Mouse (Mus musculus) G1E-ER4 (cell line): Measurements from ENCODE around the gene Med15. TPM values are rescaled to one million over a fixed set of nuclear protein-coding genes. Genes with fewer than 3 reads are reported as not detected.
A peak's percentile ranks its signal among the peaks of the same experiment; 100 is the strongest.

Source experiments
- GATA1 ChIP-seq: IDR thresholded peaks from one replicate; pipeline ENCODE4 v1.8.0; 2012; ENCODE audit warnings: low read length, inconsistent platforms
- polyA plus RNA-seq: library from polyadenylated mRNA; stranded (reverse); fragments of >175 nt; gene quantifications from 2 replicates; pipeline ENCODE4 v1.2.3, GENCODE M21; 2012

Gene Med15
- polyA plus RNA-seq, 1 experiment: 176 TPM

DNA sequence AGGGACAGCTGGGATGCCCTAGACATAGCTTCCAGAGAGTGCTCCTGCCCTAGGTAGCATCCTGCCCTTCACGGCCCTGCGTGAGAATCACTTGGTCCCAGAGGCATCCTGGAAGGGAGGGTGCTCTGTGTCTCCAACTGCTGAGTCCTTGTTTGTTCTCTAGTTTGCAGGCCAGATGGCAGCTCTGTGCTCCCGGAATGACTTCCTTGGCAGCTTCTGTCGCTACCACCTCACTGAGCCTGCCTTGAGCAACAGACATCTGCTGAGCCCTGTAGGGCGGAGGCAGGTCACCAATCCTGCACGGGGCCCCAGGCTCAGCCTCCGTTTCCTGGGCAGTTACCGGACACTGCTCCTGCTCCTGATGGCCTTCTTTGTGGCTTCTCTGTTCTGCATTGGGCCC, 90.4 kb downstream of the Med15 start:
- no peak for TF ChIP-seq GATA1

DNA sequence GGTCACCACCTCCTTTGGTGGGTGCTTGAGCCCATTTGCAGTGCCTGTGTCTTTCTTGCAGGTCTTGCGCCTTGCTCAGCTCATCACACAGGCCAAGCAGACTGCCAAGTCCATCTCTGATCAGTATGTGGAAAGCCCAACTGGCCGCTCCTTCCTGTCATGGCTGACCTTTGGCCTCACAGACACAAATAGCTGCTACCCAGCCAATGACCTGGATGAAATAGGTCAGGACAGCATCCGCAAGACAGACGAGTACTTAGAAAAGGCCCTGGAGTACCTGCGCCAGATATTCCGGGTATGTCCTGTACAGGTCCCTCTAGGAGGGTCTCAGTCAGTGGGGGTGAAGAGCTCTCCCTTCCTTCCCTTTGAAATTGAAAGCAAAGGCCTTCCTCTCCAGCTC, 91.4 kb downstream of the Med15 start:
- no peak for TF ChIP-seq GATA1

GRCm38 (mm10) chr16:17640706-17641105, 92.0 kb downstream of the Med15 start:
- no peak for TF ChIP-seq GATA1

- no peak for TF ChIP-seq GATA1
Observed at GRCm38 (mm10) chr16:17639951-17640350, 92.7 kb downstream of the Med15 start.

- TF ChIP-seq GATA1: no peak
Observed at GRCm38 (mm10) chr16:17639081-17639480, 93.6 kb downstream of the Med15 start.

DNA sequence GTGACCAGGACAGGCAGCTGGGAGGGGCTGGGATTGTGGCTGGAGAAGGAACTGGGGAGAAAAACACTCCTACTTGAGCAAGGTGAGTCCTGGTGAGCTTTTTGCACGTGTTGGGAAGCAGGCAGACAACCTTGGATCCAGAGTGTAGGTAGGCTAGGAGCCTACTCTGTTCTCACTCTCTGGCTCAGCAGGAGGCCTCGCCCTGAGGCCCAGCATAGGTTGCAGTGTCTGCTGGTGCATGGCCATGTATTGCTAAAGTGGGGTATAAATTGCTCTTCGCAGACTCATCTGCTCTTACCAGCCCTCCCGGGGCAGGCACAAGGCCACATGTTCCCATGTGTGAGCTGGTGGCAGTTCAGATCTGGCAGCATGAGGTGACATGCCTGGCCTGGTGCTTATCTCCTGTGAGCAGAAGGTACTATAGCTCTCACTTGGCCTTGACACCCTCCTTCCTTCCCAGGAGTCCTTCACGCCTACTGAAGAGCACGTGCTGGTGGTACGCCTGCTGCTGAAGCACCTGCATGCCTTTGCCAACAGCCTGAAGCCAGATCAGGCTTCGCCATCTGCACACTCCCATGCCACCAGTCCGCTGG, 94.6 kb downstream of the Med15 start:
- peak; percentile 36 for TF ChIP-seq GATA1

DNA sequence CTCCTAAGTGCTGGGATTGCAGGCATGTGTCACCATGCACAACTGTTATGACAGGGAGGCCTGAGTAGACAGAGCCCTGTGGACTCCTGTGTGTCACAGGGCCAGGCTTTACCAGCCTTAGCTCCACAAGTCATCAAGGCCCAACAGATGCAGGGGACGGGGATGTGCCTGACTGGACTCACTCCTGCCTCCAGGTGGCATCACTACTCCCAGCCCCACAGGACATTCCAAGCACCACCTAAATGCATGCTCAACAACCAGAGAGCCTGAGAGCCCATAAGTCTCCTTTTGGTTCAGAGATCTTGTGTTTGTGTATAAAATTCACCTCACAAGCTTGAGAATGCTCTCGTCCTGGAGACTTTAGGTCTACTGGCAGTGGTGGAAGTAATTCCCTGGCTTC, 95.1 kb downstream of the Med15 start:
- no peak for TF ChIP-seq GATA1

DNA sequence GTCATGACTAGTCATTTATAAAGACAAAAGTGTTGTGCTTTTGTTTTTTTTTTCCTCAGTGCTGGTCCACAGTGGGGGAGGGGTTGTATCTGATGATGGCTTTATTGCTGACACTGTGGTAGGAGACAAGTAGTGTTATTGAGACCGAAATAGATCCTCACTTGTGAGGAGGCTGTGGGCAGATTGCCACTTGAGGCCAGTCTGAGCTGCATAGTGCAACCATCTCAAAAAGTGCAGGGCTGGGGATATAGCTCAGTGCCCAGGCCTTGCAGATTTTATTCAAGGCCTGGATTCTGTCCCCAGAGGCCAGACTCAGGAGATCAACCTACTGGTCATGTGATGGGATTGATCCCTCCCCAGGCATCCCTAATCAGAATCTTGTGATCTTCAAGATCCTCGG, 95.8 kb downstream of the Med15 start:
- TF ChIP-seq GATA1: no peak

DNA sequence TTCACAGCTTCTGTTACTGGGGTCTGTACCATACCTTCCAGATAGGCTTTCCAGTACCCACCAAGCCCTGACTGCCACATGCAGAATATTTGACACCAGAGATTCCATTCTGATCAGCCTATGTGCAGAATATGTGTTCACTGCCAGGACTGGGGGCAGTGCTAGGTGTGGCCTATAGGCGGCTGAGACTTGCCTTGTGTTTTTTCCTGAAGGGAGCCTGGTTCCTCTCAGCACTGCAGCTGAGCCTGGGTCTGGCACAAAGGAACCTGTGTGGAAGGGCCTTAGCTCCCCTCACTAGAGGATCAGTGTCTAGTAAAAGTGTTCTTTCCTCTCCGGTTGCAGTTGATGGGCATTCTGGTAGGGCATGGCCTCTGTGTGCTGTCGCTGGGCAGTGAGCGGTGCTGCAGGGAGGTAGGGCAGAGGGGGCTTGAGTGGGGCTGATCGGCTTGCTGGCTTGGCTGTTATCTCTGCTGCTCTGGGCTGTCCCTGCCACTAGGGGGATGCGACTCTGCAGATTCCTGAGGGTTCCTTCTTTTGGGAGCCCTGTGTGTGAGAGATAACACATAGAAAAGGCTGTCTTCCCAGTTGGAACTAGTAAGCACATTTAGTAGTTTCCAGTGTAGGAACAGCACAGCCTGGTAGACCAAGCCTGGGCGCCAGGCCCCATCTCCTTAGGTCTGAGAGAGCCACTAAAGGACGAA, 99.1 kb downstream of the Med15 start:
- TF ChIP-seq GATA1: no peak

GRCm38 (mm10) chr16:17632580-17632979, 100.1 kb downstream of the Med15 start:
- TF ChIP-seq GATA1: no peak

DNA sequence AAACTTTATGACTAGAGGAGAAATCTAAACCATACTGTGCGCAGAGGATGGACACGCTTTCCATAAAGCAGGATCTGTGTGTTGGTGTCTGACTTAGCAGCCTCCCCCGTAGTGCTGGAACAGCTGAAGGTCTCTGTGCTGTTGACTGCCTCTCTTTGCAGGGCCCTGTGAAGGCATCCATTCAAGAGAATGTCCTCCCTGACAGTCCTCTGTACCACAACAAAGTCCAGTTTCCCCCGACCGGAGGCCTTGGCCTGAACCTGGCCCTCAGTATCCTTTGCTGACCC, 106.5 kb downstream of the Med15 start:
- no peak for TF ChIP-seq GATA1

DNA sequence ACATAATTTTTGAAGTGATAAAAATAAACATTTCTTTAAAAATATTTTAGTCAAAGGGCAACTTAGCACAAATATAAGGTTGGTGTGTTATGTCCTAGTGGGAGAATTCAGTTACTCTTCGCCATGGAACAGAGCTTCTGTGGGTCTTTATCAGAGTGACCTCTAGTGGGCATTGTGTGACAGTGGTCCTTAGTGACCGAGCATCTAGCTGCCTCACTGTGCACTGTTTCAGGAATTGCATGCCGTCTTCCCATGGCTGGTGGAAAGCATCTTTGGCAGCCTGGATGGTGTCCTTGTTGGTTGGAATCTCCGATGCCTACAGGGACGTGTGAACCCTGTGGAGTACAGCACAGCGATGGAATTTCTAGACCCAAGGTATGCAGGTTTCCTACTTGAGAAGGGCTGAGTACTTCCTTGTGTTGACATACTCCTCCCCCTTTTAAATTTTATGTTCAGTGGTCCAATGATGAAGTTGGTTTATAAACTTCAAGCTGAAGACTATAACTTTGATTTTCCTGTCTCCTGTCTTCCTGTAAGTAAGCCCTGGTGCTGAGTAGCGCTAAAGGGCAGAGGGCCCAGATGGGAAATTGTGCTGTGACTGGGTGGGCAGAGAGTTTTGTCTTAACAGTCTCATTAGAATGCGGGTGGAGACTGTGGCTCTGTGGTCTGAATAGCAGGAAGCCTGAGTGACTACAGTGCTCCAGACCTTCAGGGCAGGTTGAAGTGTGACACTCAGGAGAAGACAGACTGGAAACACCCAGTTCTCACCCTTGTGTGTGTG, 107.0 kb downstream of the Med15 start:
- TF ChIP-seq GATA1: no peak

GRCm38 (mm10) chr16:17621936-17622335, 110.8 kb downstream of the Med15 start:
- TF ChIP-seq GATA1: no peak

DNA sequence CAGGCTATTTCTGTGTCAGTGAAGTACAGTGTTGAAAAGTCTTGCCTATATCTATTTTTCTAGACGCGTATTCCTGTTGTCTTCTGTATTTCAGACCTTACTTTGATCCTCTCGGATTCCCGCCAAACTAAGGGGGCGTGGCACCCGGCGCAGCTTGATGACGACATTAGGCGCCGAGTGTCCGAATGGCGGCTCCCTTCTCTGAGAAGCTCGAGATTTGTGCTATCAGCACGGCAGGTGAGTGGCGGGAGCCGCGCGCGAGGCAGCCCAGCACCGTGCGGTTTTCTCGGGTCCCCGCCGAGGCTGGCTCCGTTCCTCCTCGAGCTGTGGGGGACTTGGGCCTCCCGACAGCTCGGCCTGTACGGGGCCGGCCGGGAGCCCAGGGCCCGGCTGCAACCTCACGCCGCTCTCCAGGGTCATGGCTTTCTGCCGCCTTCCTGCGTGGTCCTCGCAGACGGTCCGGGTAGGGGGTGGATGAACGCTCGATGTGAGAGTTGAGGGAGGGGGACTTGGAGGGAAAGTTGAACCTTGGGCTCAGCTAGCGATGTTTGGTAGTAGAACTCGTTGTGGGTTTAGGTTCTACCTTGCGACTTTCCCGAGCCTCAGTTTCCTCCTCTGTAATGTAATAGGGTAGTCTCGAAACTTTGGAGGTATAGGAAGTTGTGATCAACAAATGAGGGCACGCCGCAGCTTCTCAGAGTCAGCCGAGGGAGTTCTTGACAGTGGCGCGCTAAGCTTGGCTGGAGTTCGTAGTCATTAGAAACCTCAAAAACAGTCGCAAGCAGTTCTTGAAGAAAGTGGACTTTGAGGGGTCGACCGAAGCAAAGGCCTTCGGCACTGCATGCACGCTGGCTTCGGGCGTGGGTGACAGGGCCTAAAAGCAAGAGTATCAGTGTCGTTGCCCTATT, 113.2 kb downstream of the Med15 start, which contains the start of gene Smpd4:
Gene Smpd4 (plus strand): TSS at position 157 of the 908 bp plus-strand sequence.
- no peak for TF ChIP-seq GATA1

- TF ChIP-seq GATA1: no peak
Observed at GRCm38 (mm10) chr16:17617922-17618565, 114.6 kb downstream of the Med15 start.
